ENCODE assay signal across 8 mouse cellular contexts in the genomic region with DNA sequence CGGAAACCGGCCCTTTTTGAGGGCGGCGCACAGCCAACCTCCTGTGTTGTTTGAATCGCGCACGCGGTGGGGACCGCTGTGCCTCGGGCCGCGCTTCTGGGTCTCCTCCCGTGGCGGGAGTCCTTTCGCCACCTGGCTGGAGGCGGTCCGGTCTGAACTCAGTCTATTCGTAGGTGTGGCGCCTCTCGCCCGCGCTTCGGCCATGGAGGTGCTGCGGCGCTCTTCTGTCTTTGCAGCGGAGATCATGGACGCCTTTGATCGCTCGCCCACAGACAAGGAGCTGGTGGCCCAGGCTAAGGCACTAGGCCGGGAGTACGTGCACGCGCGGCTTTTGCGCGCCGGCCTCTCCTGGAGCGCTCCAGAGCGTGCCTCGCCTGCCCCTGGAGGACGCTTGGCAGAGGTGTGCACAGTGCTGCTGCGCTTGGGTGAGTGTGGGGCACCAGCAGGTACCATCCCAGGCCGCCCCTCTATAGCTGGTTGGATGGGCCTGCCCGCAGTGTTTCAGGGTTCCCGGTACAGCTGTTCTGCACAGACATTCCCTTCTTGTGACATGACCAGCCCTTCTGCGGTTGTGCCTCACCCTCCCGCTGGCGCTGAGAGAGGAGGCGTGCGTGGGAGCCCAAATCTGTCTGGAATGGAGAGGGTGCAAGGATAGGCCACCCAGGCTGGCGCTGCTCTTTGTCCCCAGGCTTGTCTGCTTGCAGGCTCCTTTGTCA. TPM values are rescaled to one million over a fixed set of nuclear protein-coding genes. Genes with fewer than 3 reads are reported as not detected.
DNase-seq lines count a peak whose midpoint lies in the region; ATAC-seq and TF ChIP-seq lines count a peak whose summit lies in the region.

No protein-coding gene starts in this region.

- DNase-seq in R1 (ENCODE audit: low read depth, low spot score): peak; percentile 87
- peak; percentile 48 to 54 for DNase-seq in cerebellum, adult 2 months
- peak; percentile 68 for DNase-seq in heart, postnatal 4 days
- peak; percentile 12 for DNase-seq in layer of hippocampus, adult 9-10 months (ENCODE audit: low spot score)
- peak; percentile 70 for DNase-seq in lung, postnatal 10 days
- peak; percentile 86 for DNase-seq in retina, postnatal 1 day
- DNase-seq in T-cell, adult 2 months (ENCODE audit: low spot score): no peak

- H3K9me3 ChIP-seq in forebrain, embryonic 16.5 days (ENCODE audit: control insufficient read depth, low read length): no peaks in the 10 kb centered on the region

- no peaks in the 10 kb centered on the region for H3K27me3 ChIP-seq in cerebellum, adult 2 months (ENCODE audit: control insufficient read depth, insufficient read depth, low read length)
- no peaks in the 10 kb centered on the region for H3K27me3 ChIP-seq in forebrain, embryonic 16.5 days (replicated peaks; ENCODE audit: control insufficient read depth, insufficient read depth, low read length)

- peak overlapping the region; percentile 53 for H3K4me3 ChIP-seq in cerebellum, adult 2 months (replicated peaks; ENCODE audit: insufficient read depth, low read depth, low read length)
- H3K4me3 ChIP-seq in forebrain, embryonic 16.5 days (replicated peaks; ENCODE audit: low read length): peak overlapping the region; percentile 76

- ATAC-seq in forebrain, embryonic 16.5 days: peak; percentile 91

- H3K4me2 ChIP-seq in forebrain, embryonic 16.5 days (ENCODE audit: low read length): peak overlapping the region; percentile 80

- no peaks in the 10 kb centered on the region for H3K4me1 ChIP-seq in cerebellum, adult 2 months (ENCODE audit: control insufficient read depth, insufficient read depth, low read length)
- peaks cover 21% of the 10 kb centered on the region for H3K4me1 ChIP-seq in forebrain, embryonic 16.5 days (replicated peaks; ENCODE audit: control insufficient read depth, insufficient read depth, low read length)

- WGBS in cerebellum, adult 2 months: 4% methylated on average over 51 of the region's 51 CpGs
- under 1% methylated on average over 51 of the region's 51 CpGs for WGBS in forebrain, embryonic 16.5 days

- H3K36me3 ChIP-seq in forebrain, embryonic 16.5 days (ENCODE audit: control insufficient read depth, insufficient read depth): peaks cover 3% of the 10 kb centered on the region

- 0 out of 2 replicates have a peak, but pooled peaks have one; percentile 8 for TF ChIP-seq CTCF in cerebellum, adult 2 months (IDR thresholded peaks at IDR 0.05; ENCODE audit: borderline replicate concordance, insufficient read depth, low read depth, low read length)

- H3K9ac ChIP-seq in forebrain, embryonic 16.5 days (replicated peaks; ENCODE audit: low read depth, low read length): peak overlapping the region; percentile 92

- no peak for TF ChIP-seq POLR2A in cerebellum, adult 2 months (IDR thresholded peaks at IDR 0.05; ENCODE audit: borderline replicate concordance, insufficient read depth, low read length)

- H3K27ac ChIP-seq in cerebellum, adult 2 months (ENCODE audit: insufficient read depth, low read length): no peak overlapping the region
- peak overlapping the region; percentile 78 for H3K27ac ChIP-seq in forebrain, embryonic 16.5 days (ENCODE audit: low read length)

RNA-seq across cellular contexts. Expression of gene Bok, which starts 0.9 kb away (rescaled TPM):
- polyA plus RNA-seq in cerebellum, adult 2 months (2012; rRNA removed): 20.6 and 21.2 TPM in 2 replicates
- 89.5 and 104 TPM in 2 replicates for polyA plus RNA-seq in forebrain, embryonic 16.5 days (2015; fragmentation: Nextera tagmentation; extraction: Ambion mirVana)
- 10 to 100 TPM; 16.6 to 16.9 TPM for total RNA-seq in heart, postnatal 4 days (2021)

RNA-seq across cellular contexts. Expression of gene Stk25, which starts 27.9 kb away (rescaled TPM):
- polyA plus RNA-seq in cerebellum, adult 2 months (2012; rRNA removed): 291 and 305 TPM in 2 replicates
- polyA plus RNA-seq in forebrain, embryonic 16.5 days (2015; fragmentation: Nextera tagmentation; extraction: Ambion mirVana): 316 and 341 TPM in 2 replicates
- 100 to 1,000 TPM; 120 to 133 TPM for total RNA-seq in heart, postnatal 4 days (2021)
